Mouse (Mus musculus) cerebellum, adult (tissue): ENCODE measurements around the gene Ddx47.

Experiments
- ATAC-seq: cut with Nextera tagmentation; 2 replicates; pipeline ENCODE4 v1.9.2; 2017; ENCODE audit warnings: mild to moderate bottlenecking, moderate library complexity, mixed read lengths; ENCODE audit not compliant: insufficient number of reproducible peaks, low FRiP score, low TSS enrichment

The Ddx47 gene

GRCm38 (mm10) chr6:135066795-135067445 is 55.5 kb downstream of the Ddx47 start:
- ATAC-seq: no peak

GRCm38 (mm10) chr6:135068221-135068620 is 56.8 kb downstream of the Ddx47 start:
- ATAC-seq: no peak

- ATAC-seq: no peak
Measured at GRCm38 (mm10) chr6:135069856-135070255, 58.4 kb downstream of the Ddx47 start.

GRCm38 (mm10) chr6:135070347-135070746 is 58.9 kb downstream of the Ddx47 start:
- ATAC-seq: no peak
